Mouse (Mus musculus): ENCODE results near the gene Ppef2.

Gene Ppef2

DNA sequence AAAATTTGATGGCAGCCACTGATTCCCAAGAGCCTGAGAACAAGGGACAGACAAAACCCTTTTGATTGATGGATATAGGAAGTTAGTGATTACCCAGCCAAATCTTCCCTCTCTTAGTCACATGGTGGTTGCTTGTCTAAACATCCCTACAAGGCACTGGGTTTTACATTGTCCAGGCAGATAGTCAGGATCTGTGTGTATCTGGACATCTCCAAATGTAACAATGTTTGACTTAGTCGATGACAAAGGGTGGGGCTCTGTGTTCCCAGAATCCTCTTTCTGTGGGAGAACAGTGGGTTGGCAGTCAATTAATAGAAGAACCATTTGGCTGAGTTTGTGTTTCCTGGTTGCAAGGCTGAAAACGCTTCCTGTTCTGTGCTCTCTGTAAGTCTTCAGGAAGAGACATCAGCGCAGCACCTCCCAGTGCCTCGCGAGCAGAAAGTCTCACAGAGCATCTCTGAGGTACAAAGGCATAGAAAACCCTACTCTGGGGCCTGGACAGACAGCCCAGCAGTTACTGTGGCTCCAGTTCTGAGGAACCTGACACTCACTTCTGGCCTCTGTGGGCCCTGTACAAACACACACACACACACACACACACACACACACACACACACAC lies 21.0 kb downstream of the Ppef2 start:
- no peak for DNase-seq

DNA sequence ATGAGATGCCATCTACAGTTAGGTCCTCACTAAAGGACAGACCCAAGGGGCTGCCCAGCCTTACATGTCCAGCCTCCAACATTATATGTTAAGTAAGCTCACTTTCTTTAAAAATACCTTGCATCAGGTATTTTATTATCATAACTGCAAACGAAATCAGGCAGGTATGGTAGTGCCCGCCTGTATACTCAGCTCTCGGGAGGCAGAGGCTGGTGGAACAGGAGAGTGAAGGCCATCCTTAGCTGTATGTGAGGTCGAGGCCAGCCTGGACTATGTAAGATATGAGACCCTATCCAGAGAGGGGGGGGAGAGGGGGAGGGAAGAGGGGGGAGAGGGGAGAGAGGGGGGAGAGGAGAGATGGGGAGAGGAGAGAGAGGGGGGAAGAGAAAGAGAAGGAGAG lies 22.7 kb downstream of the Ppef2 start:
- no peak for DNase-seq

DNA sequence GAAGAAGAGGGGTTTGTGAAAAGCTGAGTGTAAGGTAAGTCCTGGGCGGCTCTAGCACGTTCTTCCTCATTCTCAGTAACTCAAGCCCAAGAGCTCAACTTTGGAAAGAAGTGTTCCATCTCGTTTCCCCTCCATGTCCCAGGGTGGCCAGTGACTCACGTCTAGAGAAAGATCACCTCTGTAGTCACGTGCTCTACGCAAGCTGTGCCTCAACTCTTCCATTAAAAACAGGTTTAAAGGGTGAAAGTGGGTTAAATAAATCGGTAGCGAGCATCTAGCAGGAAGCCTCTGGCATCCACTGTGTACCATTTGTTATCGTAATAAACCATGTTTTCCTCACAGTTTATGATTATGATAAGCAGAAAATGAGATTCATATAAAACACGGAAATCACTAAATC lies 24.2 kb downstream of the Ppef2 start:
- DNase-seq: no peak

DNA sequence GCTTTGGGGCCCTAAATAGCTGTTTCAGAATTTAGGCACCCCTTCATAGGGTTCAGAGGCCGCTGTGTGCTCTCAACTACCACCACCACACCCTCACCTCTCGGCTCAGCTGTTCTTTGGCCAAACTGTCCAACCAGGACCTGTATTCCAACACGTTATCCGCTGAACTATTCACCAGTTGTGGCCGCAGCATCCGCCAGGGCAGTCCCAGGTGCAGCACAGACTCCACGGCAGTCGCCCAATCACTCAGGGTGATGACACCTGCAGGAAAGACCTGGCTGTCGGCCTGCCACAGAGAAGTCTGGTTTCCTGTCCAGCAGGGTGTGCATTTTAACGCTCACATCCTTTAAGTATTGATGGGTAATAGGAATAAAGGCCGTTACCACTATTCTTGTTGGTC lies 25.8 kb downstream of the Ppef2 start:
- DNase-seq: no peak

DNA sequence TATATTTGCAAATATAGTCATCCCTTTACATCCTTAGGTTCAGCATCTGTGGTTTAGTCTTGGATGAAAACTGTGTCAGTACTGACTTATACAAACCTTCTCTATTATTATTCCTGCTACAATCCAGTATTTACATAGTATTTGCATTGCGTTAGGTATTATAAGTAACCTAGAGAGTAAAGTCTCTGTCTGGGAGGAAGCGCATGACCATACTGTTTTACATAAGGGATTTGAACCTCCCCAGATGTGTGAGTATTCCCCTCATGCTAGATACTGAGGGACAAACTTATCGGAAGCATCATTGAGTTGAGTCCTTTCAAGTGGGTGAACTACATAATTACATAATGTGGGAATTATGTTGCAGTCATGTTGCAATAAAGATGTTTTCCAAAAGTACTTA lies 26.6 kb downstream of the Ppef2 start:
- DNase-seq: no peak

DNA sequence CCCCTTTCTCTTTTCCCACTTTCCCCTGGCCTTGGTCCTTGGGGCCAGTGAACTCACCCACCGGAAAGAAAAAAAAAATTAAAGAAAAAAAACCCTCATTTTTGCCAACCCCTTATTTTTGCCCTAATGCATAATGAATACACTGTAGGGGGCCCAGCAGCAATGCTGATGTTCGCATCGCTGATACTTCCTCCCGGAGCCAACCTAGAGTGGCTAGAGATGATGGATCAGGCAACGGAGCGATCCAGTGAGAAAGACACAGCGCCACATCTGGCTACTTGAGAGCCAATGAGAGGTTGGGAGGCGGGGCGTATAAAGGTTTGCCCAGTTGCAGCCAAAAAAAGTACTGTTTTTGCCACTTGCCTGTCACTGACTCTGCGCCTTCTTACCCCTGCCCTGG lies 27.3 kb downstream of the Ppef2 start:
- no peak for DNase-seq

DNA sequence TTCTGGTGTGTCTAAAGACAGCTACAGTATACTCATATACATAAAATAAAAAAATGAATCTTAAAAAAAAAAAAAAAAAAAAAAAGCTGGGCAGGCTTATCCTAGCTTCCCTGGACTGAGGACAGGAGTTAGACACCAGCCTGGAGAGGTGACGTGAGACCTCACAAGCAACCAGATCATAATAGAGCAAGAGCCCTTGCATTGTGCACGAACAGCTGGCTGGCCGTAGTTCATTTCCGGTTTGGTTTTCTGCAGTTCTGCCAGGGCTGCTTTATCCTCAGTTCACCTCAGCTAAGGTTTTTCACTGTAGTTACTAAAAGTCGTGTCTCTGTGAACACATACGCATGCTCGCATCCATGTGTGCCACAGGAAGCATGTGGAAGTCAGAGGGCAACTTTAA lies 28.3 kb downstream of the Ppef2 start:
- DNase-seq: no peak

DNA sequence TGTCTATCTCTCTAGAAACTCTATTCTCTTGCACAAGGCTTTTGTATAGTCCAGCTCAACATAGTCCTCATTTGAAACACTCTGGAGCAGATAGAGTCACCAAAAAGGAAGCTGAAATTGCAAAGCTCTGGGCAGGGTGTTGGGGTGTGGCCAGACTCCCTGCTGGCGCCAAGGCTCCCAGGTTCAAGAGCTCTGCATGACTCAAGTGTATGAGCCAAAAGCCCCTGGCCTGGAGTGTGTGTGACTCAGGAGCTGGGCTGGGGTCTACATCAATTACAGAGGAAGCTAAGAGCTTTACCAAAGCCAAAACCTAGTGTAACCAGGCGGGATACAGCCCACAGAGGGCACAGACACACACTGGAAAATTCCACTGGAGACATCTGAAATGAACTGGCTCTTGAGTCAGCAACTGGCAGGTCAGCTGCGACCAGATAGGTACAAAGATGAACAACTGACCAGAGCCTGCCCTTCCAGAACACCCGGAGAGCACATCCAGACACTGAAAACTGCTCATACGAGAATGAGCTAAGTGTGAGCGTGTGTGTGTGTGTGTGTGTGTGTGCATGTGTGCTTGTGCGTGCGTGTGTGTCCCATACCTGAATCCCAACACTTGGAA lies 35.7 kb downstream of the Ppef2 start:
- DNase-seq: peak; percentile 44

DNA sequence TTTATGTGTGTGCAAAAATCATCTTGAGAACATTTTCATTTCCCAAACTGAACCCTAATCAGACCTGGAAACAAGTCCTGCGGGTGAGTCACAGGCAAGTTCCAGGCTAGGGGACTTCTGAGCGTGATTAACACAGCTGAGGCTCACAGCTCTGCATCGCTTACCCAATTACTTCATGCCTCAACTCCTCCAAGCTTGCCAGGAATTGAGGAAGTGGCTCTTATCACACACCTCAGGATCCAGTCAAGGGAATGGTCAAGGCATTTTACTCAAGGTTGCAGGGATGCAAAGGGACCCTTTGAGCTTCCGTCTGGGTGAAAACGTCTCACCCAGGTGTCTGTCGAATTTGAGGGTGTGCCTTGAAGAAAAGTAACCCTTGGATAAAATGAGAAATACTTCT lies 36.3 kb downstream of the Ppef2 start:
- no peak for DNase-seq

DNA sequence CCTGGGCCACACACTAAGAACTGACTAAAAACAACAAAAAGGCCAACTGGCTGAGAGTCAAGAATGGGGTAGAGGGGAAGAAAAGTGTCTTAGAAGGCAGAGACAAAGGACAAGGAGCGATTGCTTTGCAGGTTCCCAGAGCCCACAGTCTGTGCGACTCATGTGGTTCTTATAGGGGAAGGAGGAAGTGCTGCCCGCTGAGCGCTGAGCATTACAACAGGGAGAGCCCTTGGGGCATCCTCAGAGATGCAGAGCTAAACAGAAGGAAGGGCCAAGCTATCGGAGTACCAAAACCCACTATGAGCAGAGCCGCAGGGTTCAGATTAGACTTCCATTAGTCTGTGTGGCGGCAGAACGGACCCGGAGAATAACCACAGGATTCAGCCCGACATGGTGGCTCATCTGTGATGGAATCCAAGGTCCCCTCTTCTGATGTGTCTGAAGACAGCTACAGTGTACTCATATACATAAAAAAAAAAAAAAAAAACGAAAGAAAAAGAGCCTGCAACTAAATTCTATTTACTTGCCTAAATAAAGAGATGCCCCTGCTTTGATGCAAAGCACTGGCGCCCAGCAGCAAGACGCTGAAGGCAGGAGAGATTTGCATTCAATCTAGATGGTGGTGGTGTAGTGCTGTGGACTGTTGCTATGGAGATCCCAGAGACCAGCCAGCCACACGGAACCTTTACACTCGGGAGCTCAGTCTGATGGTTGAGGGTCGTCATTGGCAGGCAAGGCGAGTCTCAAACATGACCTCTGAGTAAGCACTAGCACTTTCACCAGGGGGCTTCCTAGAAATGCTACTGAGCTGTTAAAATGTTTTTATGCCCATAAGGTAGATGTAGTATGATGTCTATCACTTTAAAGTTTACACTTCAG lies 36.9 kb downstream of the Ppef2 start:
- DNase-seq: no peak

DNA sequence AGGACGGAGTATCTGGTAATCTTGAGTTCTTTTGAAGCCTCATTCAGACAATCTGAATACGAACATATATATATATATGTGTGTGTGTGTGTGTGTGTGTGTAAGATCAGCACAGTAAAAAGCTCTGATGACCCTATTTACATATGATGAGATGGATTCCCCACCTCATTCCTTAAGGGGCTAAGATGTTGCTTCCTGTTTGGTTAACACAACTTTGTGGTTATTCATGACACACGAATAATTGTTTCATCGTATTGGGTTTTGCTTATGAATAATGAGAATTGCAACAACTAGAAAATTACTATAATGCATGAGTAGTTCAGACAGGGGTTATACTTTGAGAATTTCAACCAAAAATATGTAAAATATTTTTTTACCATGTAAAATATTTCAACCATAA lies 40.8 kb downstream of the Ppef2 start, which contains the start of gene U90926:
Gene U90926 (minus strand): TSS at position 101 of the 400 bp plus-strand sequence.
- no peak for DNase-seq

DNA sequence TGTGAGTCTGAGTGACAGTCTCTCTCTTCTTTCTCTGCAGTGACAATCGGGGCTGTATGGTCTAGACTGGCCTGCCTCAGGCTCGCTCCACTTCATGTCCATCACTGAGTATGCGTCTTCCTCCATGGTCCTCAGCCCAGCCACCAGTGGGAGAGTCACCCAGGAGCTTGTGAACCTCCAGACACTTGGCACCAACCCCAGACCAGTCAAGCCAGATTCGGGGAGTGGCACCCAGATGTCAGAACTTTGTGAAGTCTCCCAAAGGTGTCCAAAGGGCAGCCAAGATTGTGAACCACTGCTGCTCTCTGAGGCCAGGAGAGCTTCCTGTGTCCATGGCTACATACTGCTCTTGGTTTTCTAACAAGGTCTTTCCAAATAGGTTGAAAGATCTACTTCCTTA lies 43.8 kb downstream of the Ppef2 start:
- no peak for DNase-seq

DNA sequence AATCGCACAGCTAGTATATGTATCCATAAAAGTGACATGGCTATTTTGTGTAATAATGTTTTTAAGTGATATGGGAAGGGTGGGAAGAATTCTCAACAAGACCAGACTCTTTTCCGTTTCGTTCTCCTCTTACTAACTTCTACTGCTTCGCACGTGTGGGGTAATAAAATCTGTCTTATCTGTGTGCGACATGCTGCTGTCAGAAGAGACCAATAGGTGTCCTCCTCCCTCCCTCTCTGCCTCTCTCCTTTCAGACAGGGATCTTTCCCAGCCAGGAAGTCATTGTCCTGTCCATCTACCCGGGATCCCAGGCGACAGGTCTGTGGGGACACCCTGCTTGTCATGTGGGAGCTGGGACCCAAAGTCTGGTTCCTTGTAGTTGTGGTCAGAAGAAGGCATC lies 45.9 kb downstream of the Ppef2 start:
- no peak for DNase-seq

DNA sequence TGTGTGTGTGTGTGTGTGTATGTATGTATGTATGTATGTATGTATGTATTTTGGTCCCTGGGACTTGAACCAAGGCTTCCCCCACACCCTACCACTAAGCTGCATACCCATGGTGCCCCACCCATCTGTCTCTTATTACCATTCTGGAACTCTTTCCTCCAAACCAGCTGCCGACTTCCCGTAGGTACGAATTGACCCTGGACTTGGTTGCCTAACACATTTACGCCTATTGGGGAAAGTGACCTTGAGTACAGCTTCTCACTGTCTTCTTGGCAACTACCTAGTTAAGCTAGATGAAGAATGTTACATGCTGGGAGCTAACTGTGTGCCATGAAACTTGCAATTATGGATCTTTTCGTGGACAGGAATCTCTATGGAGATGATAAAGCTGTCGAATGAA lies 50.0 kb downstream of the Ppef2 start:
- peak; percentile 9 for DNase-seq

DNA sequence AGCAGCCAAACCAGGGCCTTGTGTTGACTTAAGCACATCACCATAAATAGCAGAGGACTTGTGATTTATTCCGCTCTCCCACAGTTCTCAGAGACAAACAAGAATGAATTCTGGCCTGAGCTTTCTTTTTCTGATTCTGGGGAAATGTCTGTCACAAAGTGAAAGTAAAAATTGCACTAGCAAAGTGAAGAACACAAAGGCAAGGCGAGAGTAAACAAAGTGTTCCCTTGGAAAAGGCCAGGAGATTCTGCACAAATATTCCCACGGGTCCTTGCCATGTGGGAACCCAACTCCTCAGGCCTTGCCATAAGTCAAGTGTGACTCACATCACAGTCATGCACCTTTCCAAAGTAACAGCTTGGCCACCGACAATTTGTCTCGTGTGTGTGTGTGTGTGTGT lies 50.4 kb downstream of the Ppef2 start:
- peak; percentile 8 for DNase-seq

DNA sequence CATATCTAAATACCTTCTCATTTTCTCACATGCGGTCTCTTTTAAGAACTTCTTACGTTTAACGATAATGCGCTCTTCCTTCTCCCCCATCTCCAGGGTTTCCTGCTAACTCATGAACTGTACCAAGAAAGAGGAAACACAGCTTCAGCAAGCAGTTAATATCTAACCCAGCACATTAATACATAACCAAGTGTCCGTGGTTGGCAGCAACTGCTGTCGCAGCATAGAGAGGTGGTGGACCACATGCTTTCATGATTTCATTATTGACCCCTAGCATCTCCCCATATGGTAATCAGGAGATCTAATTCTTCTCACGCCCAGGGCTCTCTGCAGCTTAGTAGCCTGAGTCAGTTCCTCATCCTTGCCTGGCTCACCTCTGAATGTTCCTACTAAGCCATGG lies 50.9 kb downstream of the Ppef2 start:
- peak; percentile 65 for DNase-seq

DNA sequence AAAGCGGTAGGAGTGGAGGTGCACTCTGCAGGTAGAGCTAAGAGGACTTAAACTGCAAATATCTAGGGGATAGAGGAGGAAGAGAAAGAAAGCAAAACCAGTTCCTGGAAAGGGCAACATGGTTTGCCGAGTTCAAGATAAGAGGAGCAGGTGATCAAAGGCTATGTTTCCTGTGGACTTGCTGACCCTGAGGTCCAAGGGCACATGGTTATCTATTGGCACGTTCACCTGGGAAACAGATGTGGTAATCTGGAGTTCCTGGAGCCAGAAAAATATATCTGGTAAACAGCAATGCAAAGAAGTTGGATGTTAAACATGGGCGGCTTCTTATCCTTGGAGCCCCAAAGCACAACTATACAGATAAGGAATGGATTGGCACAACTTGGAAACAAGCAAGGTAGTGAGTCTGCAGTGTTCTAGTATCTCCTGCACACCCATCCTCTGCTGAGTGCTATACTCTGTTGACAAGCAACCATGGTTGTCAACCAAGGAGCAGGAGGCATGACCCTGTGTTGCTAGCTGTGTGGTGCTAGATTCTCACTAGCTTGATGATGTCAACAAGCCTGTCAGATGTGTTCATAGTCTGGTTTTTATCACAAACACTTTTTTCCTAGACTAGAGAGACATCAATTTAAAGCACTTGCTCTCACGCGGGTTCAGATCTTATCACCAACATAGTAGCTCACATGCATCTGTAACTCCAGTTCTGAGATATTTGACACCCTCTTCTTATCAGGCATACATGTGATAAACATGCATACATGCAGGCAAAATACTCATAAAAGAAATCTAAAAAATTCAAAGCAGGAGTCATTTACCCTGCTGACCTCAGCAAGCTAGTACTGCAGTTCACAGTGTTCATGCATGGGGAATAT lies 51.7 kb downstream of the Ppef2 start:
- DNase-seq: no peak

DNA sequence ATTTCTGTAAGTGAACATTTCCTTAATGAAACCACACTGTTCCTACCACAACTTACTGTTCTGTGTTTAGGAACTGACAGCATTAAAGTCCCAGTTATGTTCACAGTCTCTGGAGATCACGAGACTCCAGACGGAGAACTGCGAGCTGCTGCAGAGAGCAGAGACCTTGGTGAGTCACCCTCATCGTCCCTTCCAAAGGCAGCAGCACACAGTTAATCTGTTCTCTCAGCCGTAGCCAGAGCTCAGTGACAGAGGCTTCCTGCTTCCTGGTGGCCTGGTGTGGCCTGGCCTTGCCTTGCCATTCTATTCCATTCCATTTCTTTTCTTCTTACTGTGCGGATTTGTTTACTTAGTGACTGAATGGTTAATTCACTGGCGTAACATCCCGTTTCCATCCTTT lies 57.8 kb downstream of the Ppef2 start:
- peak; percentile 9 for DNase-seq

DNA sequence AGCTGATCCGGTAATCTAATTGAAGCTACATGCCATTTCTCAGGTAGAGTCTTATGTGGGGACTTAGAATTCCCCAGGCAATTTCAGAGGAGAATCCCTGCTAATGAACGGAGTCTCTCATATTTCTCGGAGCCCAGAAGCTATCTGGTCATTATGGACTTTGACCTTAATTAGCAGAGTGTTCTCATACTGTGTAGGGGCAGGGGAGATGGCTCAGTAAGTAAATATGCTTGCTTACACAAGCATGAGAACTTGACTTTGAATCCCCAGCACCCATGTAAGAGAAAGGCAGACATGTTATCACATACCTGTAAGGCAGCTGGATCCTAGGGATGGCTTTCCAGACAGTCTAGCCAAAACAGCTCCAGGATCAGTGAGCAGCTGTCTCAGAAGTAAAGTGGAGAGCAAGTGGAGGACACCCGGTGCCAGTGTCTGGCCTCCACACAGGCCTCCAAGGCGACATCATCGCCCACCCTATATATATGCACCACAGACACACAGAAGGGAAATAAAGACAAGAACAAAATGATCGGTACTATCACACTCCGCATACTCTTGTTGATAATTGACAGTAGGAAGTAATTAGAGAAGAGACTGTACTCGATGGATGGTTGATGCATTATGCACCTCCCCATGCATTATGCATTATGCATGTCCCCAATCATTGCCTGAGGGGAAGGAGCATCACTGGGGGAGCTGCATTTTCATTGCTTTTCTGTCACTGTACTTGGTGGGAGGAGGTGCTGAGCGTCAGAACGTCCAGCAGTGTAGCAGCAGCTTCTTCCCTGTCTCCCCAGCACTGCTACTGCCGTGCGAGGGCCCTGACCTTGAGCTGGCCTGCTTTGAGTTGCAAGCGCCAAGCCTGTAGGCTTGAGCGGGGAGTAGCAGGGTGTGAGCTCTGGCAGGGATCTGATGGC lies 58.9 kb downstream of the Ppef2 start:
- no peak for DNase-seq

DNA sequence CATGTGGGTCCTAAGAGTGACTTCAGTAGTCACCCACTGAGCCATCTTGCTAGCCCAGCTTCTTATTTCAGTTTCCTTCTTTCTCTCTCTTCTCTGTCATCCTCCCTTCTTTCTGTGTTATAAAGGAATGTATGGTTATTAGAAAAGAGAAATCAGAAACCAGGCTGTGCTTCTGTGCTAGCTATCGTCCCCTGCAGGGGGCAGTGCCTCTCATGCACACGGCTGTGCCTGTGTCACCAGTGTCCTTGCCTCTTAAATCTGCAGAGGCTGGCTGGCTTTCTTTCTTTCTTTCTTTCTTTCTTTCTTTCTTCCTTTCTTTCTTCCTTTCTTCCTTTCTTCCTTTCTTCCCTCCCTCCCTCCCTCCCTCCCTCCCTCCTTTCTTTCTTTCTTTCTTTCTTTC lies 60.4 kb downstream of the Ppef2 start:
- peak; percentile 14 for DNase-seq

DNA sequence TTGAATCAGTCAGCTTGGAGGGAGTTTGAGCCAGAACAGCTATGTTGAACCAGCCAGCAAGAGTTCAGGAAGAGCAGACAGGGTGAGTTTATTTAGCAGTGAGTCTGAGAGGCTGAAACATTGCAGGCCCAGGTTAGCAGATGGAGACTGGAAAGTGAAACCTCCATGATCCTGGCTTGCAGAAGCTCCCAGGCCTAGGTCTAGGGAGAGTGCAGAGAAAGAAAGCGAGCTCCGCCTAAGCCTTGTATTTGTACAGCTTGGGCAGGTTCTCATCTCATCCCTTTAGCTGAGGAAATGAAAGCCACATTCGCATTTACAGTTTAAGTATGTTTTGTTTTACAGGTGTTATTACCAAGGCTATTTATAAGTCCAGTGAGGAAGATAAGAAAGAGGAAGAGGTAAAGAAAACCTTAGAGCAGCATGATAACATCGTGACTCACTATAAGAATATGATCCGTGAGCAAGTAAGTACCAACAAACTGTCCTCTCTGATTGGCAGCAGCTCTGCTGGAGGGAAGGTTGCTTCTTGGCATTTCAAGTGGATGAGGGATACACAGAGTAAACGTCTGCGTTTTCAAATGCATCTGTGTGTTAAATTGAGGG lies 67.1 kb downstream of the Ppef2 start:
- no peak for DNase-seq

Measured in kidney, adult 11 months (tissue).